Mouse (Mus musculus) hindbrain, postnatal 0 days (tissue): ENCODE measurements around the gene Jarid2. TPM values are rescaled to one million over a fixed set of nuclear protein-coding genes. Genes with fewer than 3 reads are reported as not detected.
"Not testable (repeated sequence)": the region's sequence is repeated elsewhere in the genome, so short reads cannot be mapped to it uniquely, and the experiment has no call there.

Experiments
- ATAC-seq: fragments of 200-750 bp; cut with Nextera tagmentation; 2 replicates; pipeline ENCODE4 v1.8.0; 2017; ENCODE audit warnings: mild to moderate bottlenecking, moderate TSS enrichment, moderate library complexity
- DNase-seq: peaks from one replicate; pipeline ENCODE4 v3.0.0-alpha.2; 2015; ENCODE audit warnings: low spot score
- H3K27ac ChIP-seq: fragments of 300-500 bp; sonication (generic); 2 replicates; pipeline ENCODE4 v1.5.1; 2014; ENCODE audit warnings: mild to moderate bottlenecking
- H3K27me3 ChIP-seq: fragments of 300-500 bp; sonication (generic); 2 replicates; pipeline ENCODE4 v1.6.1; 2014; ENCODE audit warnings: low read length, mixed read lengths; ENCODE audit not compliant: insufficient read depth
- H3K36me3 ChIP-seq: fragments of 300-500 bp; sonication (generic); 2 replicates; pipeline ENCODE4 v1.6.1; 2014; ENCODE audit warnings: low read length, mixed read lengths; ENCODE audit not compliant: insufficient read depth
- H3K4me1 ChIP-seq: fragments of 300-500 bp; sonication (generic); 2 replicates; pipeline ENCODE4 v1.6.1; 2014; ENCODE audit warnings: antibody characterized with exemption, low read length, mixed read lengths; ENCODE audit not compliant: insufficient read depth
- H3K4me2 ChIP-seq: fragments of 300-500 bp; sonication (generic); 2 replicates; pipeline ENCODE4 v1.6.1; 2014; ENCODE audit warnings: low read depth, mild to moderate bottlenecking, low read length, moderate library complexity, mixed read lengths
- H3K4me3 ChIP-seq: fragments of 300-500 bp; sonication (generic); 2 replicates; pipeline ENCODE4 v1.5.1; 2014; ENCODE audit warnings: low read length
- H3K9ac ChIP-seq: fragments of 300-500 bp; sonication (generic); replicated peaks from 2 replicates; pipeline ENCODE4 v1.6.1; 2014; ENCODE audit warnings: mild to moderate bottlenecking, low read length, moderate library complexity, mixed read lengths
- H3K9me3 ChIP-seq: fragments of 300-500 bp; sonication (generic); 2 replicates; pipeline ENCODE4 v1.6.1; 2016; ENCODE audit warnings: low read length, mixed read lengths
- CTCF ChIP-seq: IDR thresholded peaks from 2 replicates; pipeline ENCODE4 v1.5.1; 2016; ENCODE audit warnings: antibody characterized with exemption, control low read depth, low read depth
- WGBS: fragments of 180-500 bp; shearing (Covaris S2); extraction: QIAGEN DNeasy Blood & Tissue Kit; methylation state at CpG from one replicate; pipeline ENCODE4 v1.1.7; 2014; 5-methylcytosine and 5-hydroxymethylcytosine counted together
- polyA plus RNA-seq: library from polyadenylated mRNA; unstranded; fragments of >200 nt; fragmentation: Nextera tagmentation; extraction: Ambion mirVana; gene quantifications from 2 replicates; pipeline ENCODE4 v1.2.1, GENCODE M21; 2015
- total RNA-seq: library from RNA; depleted of rRNA; stranded (reverse); fragments of >200 nt; gene quantifications from 2 replicates; pipeline ENCODE4 v1.2.3, GENCODE M21; 2014

The Jarid2 gene
- total and polyA plus RNA-seq, 2 experiments from 2014 or later: 19.3 to 21.6 TPM

GRCm38 (mm10) chr13:44715187-44715885, 13.9 kb upstream of the Jarid2 start:
- Histone ChIP-seq H3K4me1 (no peaks in the 10 kb centered on the region), H3K9me3 (no peaks in the 10 kb centered on the region), H3K27ac (no peak overlapping the region), H3K4me2 (peak overlapping the region; percentile 19; the same call in 1 of the 2 replicates), H3K27me3 (no peaks in the 10 kb centered on the region), H3K9ac (no peak overlapping the region), H3K4me3 (no peak overlapping the region), H3K36me3 (no peaks in the 10 kb centered on the region)
- no peak for TF ChIP-seq CTCF
- ATAC-seq (no peak), DNase-seq (peak; percentile 24)
- WGBS: 15% methylated on average over 10 of the region's 10 CpGs

GRCm38 (mm10) chr13:44717838-44718237, 11.4 kb upstream of the Jarid2 start:
- H3K27me3 ChIP-seq: no peaks in the 10 kb centered on the region
- H3K27ac ChIP-seq: no peak overlapping the region
- no peak overlapping the region for H3K4me2 ChIP-seq
- H3K9ac ChIP-seq: no peak overlapping the region
- TF ChIP-seq CTCF: no peak
- no peaks in the 10 kb centered on the region for H3K4me1 ChIP-seq
- WGBS: 91% methylated on average over 9 of the region's 9 CpGs
- no peaks in the 10 kb centered on the region for H3K9me3 ChIP-seq
- no peak overlapping the region for H3K4me3 ChIP-seq
- H3K36me3 ChIP-seq: no peaks in the 10 kb centered on the region
- DNase-seq: no peak
- ATAC-seq: no peak

DNA sequence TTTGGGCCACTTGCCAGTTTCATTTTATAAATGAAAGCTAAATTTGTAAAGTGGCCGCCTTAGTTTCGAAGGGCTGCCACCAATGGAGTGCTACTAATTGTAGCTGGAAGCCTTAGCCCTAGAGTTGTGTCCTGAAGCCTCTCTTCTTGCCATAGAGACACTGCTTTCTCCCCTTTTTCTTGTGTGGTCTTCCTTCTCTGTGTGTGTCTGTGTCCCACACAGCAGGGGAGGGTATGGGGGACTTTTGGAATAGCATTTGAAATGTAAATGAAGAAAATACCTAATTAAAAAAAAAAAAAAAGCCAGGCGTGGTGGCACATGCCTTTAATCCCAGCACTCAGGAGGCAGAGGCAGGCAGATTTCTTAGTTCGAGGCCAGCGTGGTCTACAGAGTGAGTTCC, 10.8 kb upstream of the Jarid2 start:
- ATAC-seq, H3K27me3 ChIP-seq, H3K36me3 ChIP-seq, H3K9me3 ChIP-seq, H3K9ac ChIP-seq, H3K4me1 ChIP-seq, H3K4me3 ChIP-seq, H3K4me2 ChIP-seq, DNase-seq, H3K27ac ChIP-seq: not testable (repeated sequence)
- 89% methylated on average over 5 of the region's 5 CpGs for WGBS

DNA sequence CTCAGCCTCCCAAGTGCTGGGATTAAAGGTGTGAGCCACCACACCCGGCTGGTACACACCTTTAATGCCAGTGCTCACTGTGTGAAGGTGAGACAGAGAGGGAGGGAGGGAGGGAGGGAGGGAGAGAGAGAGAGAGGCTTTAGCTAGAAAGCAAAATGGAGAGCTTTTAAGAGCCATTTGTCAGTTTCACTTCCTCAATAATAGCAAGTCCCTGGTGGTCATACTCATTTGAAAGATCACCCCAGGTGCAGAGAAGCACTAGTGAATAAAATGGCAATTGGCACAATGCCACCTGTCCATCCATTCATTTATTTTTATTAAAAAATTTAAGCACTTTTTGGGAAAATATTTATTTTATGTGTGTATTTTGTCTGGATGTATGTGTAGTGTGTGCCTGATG, 9.2 kb upstream of the Jarid2 start:
- H3K9me3 ChIP-seq: no peaks in the 10 kb centered on the region
- no peak overlapping the region for H3K27ac ChIP-seq
- no peaks in the 10 kb centered on the region for H3K4me1 ChIP-seq
- no peak overlapping the region for H3K4me3 ChIP-seq
- H3K4me2 ChIP-seq: no peak overlapping the region
- no peak overlapping the region for H3K9ac ChIP-seq
- ATAC-seq (no peak), DNase-seq (no peak)
- H3K36me3 ChIP-seq: no peaks in the 10 kb centered on the region
- WGBS: 63% methylated on average over 1 of the region's 1 CpGs
- TF ChIP-seq CTCF: no peak
- H3K27me3 ChIP-seq: no peaks in the 10 kb centered on the region

DNA sequence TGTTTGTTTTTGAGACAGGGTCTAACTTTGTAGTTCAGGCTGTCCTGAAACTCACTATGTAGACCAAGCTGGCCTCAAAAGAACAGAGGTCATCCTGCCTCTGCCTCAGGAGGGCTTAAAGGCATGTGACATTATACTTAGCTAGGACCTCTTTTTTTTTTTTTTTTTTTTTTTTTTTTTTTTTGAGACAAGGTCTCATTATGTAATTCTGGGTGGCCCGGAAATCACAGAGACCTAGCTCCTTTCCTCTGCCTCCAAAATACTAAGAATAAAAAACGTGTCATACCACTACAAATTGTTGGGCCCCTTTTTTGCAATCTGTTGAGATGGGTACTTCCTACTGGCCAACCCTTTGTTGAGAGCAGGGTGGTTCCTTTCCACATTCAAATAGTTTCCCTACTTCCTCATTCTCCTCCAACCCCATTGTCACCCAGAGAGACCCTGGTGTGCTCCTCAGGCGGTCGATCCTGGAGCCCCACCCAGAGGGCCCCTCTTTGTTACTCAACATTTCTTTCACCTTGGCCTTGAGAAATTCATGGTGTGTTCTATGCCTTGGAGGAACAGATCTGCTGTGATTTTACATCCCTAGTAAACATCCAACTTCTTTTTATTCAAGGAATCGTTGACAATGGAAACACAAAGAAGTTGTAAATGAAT, 7.3 kb upstream of the Jarid2 start:
- no peak for TF ChIP-seq CTCF
- H3K4me2 ChIP-seq: no peak overlapping the region
- DNase-seq (no peak), ATAC-seq (no peak)
- H3K27ac ChIP-seq: no peak overlapping the region
- H3K36me3 ChIP-seq: no peaks in the 10 kb centered on the region
- no peak overlapping the region for H3K4me3 ChIP-seq
- 67% methylated on average over 5 of the region's 5 CpGs for WGBS
- H3K9ac ChIP-seq: no peak overlapping the region
- H3K27me3 ChIP-seq: no peaks in the 10 kb centered on the region
- H3K4me1 ChIP-seq: no peaks in the 10 kb centered on the region
- H3K9me3 ChIP-seq: no peaks in the 10 kb centered on the region

DNA sequence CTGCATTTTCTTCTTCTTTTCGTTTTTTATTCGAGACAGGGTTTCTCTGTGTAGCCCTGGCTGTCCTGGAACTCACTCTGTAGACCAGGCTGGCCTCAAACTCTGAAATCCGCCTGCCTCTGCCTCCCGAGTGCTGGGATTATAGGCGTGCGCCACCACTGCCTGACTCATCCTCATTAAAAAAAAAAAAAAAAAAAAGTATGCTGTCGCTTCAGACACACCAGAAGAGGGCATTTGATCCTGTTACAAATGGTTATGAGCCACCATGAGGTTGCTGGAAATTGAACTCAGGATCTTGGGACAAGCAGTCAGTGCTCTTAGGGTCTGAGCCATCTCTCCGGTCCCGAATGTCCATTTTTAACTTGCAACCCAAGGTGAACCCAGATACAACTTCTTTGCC, 5.8 kb upstream of the Jarid2 start:
- H3K27me3 ChIP-seq: not testable (repeated sequence)

More for the DNA sequence above, 5.8 kb upstream of the Jarid2 start:
- H3K4me2 ChIP-seq, H3K27ac ChIP-seq, DNase-seq, ATAC-seq, H3K4me3 ChIP-seq, H3K9ac ChIP-seq, H3K9me3 ChIP-seq, H3K4me1 ChIP-seq, H3K36me3 ChIP-seq: not testable (repeated sequence)
- 94% methylated on average over 9 of the region's 9 CpGs for WGBS
